Mouse (Mus musculus) erythroblast, embryonic 14.5 days (primary cell): ENCODE data around the gene Gucy2d.

Experiments
- GATA1 ChIP-seq: IDR thresholded peaks from 2 replicates; pipeline ENCODE4 v1.6.1; 2012; ENCODE audit warnings: low read length, inconsistent platforms, mixed read lengths
- TAL1 ChIP-seq: IDR thresholded peaks from 3 replicates; pipeline ENCODE4 v1.6.1; 2012; ENCODE audit warnings: low read length, inconsistent platforms, mixed read lengths

GRCm38 (mm10) chr7:98480481-98480880 lies 40.3 kb downstream of the Gucy2d start:
- no peak for TF ChIP-seq GATA1
- no peak for TF ChIP-seq TAL1
